ENCODE assay signal across 26 mouse cellular contexts in genomic region chr6:83844913-83845312, GRCm38 (mm10).
"Had no signal": no experiment of that assay in that cellular context is flagged by ENCODE, and none has a peak within 500 bp of the region (broad histone marks: within the 10 kb centered on the region; RNA-seq: fewer than 3 reads in every experiment).

No protein-coding gene starts in this region.

- DNase-seq: gastrocnemius, adult 2 months; gastrocnemius, postnatal 10 days; gastrocnemius, postnatal 25 days; heart, adult 18-20 months; heart, postnatal 14 days; heart, postnatal 36 days; kidney, adult 11 months; kidney, adult 2 months; kidney, adult 9 months; kidney, postnatal 14 days; kidney, postnatal 36 days; liver; liver, embryonic 13.5 days had no signal

- ATAC-seq: hindbrain, postnatal 0 days; intestine, embryonic 16.5 days had no signal

- H3K4me2 ChIP-seq: heart, embryonic 11.5 days; heart, embryonic 13.5 days; heart, embryonic 15.5 days; hindbrain, embryonic 13.5 days; hindbrain, embryonic 15.5 days; kidney, embryonic 15.5 days; limb, embryonic 12.5 days; liver, embryonic 11.5 days; liver, embryonic 13.5 days had no signal

- H3K27ac ChIP-seq: heart, embryonic 13.5 days; heart, embryonic 15.5 days; hindbrain, embryonic 13.5 days; hindbrain, embryonic 15.5 days; hindbrain, postnatal 0 days; kidney, embryonic 15.5 days; kidney, postnatal 0 days; left cerebral cortex, adult 2 months; limb, embryonic 10.5 days; limb, embryonic 12.5 days; liver, embryonic 13.5 days had no signal

- H3K27me3 ChIP-seq: heart, embryonic 15.5 days; hindbrain, embryonic 13.5 days; hindbrain, embryonic 15.5 days; liver, embryonic 13.5 days had no signal

- H3K4me1 ChIP-seq: heart, embryonic 13.5 days; heart, embryonic 15.5 days; hindbrain, embryonic 13.5 days; hindbrain, embryonic 15.5 days; kidney, embryonic 15.5 days; limb, embryonic 10.5 days; limb, embryonic 12.5 days; liver, embryonic 13.5 days had no signal

- H3K4me3 ChIP-seq: gastrocnemius, adult 2 months; heart, embryonic 13.5 days; heart, embryonic 15.5 days; hindbrain, embryonic 13.5 days; hindbrain, embryonic 15.5 days; kidney, embryonic 15.5 days; left cerebral cortex, adult 2 months; limb, embryonic 10.5 days; limb, embryonic 12.5 days; liver, embryonic 13.5 days had no signal

- H3K9me3 ChIP-seq: heart, embryonic 13.5 days; heart, embryonic 15.5 days; hindbrain, embryonic 13.5 days; hindbrain, embryonic 15.5 days; kidney, embryonic 15.5 days; limb, embryonic 10.5 days; limb, embryonic 12.5 days; liver, embryonic 13.5 days had no signal

- H3K9ac ChIP-seq: heart, embryonic 13.5 days; heart, embryonic 15.5 days; hindbrain, embryonic 13.5 days; hindbrain, embryonic 15.5 days; kidney, embryonic 15.5 days; limb, embryonic 12.5 days; liver, embryonic 13.5 days had no signal

- H3K36me3 ChIP-seq: heart, embryonic 13.5 days; heart, embryonic 15.5 days; hindbrain, embryonic 13.5 days; hindbrain, embryonic 15.5 days; kidney, embryonic 15.5 days; limb, embryonic 10.5 days; limb, embryonic 12.5 days; liver, embryonic 13.5 days had no signal
